Mouse (Mus musculus) ES-E14 (cell line): ENCODE measurements around the gene Tctn3.
"Not testable (repeated sequence)": the region's sequence is repeated elsewhere in the genome, so short reads cannot be mapped to it uniquely, and the experiment has no call there.

Source experiments
- ZC3H11A ChIP-seq: IDR thresholded peaks from 2 replicates; pipeline ENCODE4 v1.6.1; 2012; ENCODE audit warnings: low read depth, mild to moderate bottlenecking, inconsistent platforms, low read length, borderline replicate concordance
- ZNF384 ChIP-seq: IDR thresholded peaks from 2 replicates; pipeline ENCODE4 v1.6.1; 2012; ENCODE audit warnings: low read depth, low read length, inconsistent platforms

DNA sequence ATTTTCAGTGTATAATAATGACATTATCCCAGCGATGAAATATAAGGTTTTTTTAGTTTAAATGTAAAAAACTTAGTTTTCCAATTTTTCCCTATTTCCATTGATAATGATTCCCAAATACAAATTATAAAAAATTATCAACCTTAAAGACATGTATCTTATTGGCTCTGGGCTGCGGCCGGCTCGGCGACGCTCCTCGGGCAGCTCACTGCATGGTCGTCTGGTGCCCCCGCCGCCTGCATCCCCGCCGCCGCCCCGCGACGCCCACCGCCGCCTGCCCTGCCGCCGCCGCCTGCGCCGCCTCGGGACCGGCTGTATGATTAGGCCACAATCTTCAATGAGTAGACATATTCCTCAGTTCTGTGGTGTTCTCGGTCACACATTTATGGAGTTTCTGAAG is 9.6 kb upstream of the Tctn3 start:
- TF ChIP-seq ZC3H11A, ZNF384: not testable (repeated sequence)
